Mouse (Mus musculus) kidney, adult 2 months (tissue): Measurements from ENCODE around the gene Olfr390. TPM values are rescaled to one million over a fixed set of nuclear protein-coding genes. Genes with fewer than 3 reads are reported as not detected.

ENCODE experiments used
- DNase-seq: peaks from one replicate; pipeline ENCODE4 v3.0.0; 2021
- H3K27ac ChIP-seq: fragments of 200-500 bp; 2 replicates; pipeline ENCODE4 v1.5.1; 2012; ENCODE audit warnings: low read depth, low read length, control low read depth, inconsistent platforms; ENCODE audit not compliant: insufficient read depth
- H3K27me3 ChIP-seq: fragments of 200-500 bp; replicated peaks from 2 replicates; pipeline ENCODE4 v1.6.1; 2012; ENCODE audit warnings: mild to moderate bottlenecking, moderate library complexity, low read length, inconsistent platforms; ENCODE audit not compliant: control insufficient read depth, insufficient read depth
- H3K36me3 ChIP-seq: fragments of 200-500 bp; 2 replicates; pipeline ENCODE4 v1.6.1; 2012; ENCODE audit warnings: mild to moderate bottlenecking, moderate library complexity, low read length, inconsistent platforms; ENCODE audit not compliant: control insufficient read depth, insufficient read depth
- H3K4me1 ChIP-seq: fragments of 200-500 bp; 2 replicates; pipeline ENCODE4 v1.6.1; 2011; ENCODE audit warnings: low read length; ENCODE audit not compliant: control insufficient read depth, insufficient read depth
- H3K4me3 ChIP-seq: fragments of 200-500 bp; 2 replicates; pipeline ENCODE4 v1.5.1; 2011; ENCODE audit warnings: mild to moderate bottlenecking, low read depth, low read length, control low read depth; ENCODE audit not compliant: insufficient read depth
- CTCF ChIP-seq: fragments of 200-500 bp; conservative IDR thresholded peaks from 2 replicates; pipeline ENCODE4 v1.5.1; 2011; ENCODE audit warnings: low read depth, mild to moderate bottlenecking, control low read depth, low read length, moderate library complexity, mixed read lengths; ENCODE audit not compliant: insufficient read depth, insufficient read length
- POLR2A ChIP-seq: fragments of 200-500 bp; IDR thresholded peaks from one replicate; pipeline ENCODE4 v1.6.1; 2011; ENCODE audit warnings: low read depth, low read length, control low read depth
- WGBS: fragments of 180-500 bp; shearing (Covaris S2); methylation state at CpG from one replicate; pipeline ENCODE4 v1.1.7; 2018; 5-methylcytosine and 5-hydroxymethylcytosine counted together
- polyA plus RNA-seq: library from polyadenylated mRNA; depleted of rRNA; stranded (reverse); fragments of >200 nt; gene quantifications from 2 replicates; pipeline ENCODE4 v1.2.3, GENCODE M21; 2012; rRNA removed

Olfr390 gene
- polyA plus RNA-seq = not detected in 2 replicates

DNA sequence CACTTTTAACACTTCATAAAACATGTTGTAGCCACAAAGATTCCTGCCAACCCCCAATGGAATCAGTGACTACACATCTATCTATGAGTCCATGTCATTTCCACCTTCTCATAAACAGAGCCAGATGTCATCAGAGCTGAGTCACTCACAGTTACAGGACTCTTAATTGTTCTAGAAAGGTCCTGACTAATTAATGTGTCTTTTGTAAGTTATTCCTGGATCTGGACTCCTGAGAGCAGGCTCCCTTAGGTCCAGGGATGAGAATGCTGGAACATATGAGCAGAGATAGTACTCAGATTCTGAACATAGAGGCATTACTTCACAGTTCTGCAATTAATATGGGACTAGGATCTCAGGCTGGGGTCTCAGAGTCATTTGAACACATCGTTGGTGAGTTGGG, at the start of gene Olfr390:
TSS of gene Olfr390 (plus strand) at position 301 of the 400 bp plus-strand sequence.
- no peaks in the 10 kb centered on the region for H3K4me1 ChIP-seq
- H3K27me3 ChIP-seq = no peaks in the 10 kb centered on the region
- no peak for DNase-seq
- TF ChIP-seq CTCF (no peak), POLR2A (no peak)
- H3K27ac ChIP-seq = no peak within 1 kb of the TSS
- H3K36me3 ChIP-seq = no peaks in the 10 kb centered on the region
- 64% methylated on average over 1 of the region's 1 CpGs for WGBS
- H3K4me3 ChIP-seq = no peak within 1 kb of the TSS

DNA sequence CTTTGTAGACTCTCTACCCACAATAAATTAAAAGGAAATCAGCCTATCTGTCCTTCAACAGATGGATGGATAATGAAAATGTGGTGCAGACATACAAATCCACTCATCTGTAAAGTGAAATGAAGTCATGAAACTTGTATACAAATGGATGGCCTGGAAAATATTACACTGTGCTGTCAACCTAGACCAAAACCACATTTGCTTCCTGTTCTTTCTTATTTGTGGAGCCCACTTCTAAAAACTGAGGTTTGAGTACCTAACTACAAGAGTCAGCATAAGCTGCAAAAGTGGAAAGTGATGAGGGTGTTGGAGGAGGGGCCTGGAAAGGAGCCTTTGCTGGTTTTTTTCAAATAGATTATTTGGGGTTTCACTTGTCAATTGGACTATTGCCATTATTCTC, 23.6 kb upstream of the Olfr390 start:
- Histone ChIP-seq H3K4me1 (no peaks in the 10 kb centered on the region), H3K27ac (no peak overlapping the region)

DNA sequence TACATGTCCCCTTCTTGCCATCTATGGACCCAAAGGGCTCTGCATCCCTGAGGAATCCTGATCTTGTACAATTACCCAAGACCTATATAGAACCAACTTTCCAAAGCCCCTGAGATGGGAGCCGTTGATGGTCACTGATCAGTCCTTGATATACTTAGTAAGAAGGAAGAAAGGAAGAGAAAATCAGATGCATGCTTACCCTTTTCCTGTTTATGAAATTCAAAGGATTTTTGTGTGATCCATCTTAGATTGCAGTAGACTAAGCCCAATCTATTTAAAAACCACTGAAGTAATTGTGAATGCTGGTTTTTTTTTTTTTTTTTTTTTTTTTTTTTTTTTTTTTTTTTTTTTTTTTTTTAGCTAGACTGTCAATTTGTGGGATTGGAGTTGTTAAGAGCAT, 2.2 kb upstream of the Olfr390 start, which contains the start of gene Olfr389:
TSS of gene Olfr389 (minus strand) at position 101 of the 400 bp plus-strand sequence.
- no peak for DNase-seq
- TF ChIP-seq POLR2A (no peak), CTCF (no peak)
- H3K27ac ChIP-seq = no peak within 1 kb of the TSS
- no peak within 1 kb of the TSS for H3K4me3 ChIP-seq
- H3K27me3 ChIP-seq = no peaks in the 10 kb centered on the region
- no peaks in the 10 kb centered on the region for H3K36me3 ChIP-seq
- WGBS = 86% methylated on average over 1 of the region's 1 CpGs
- no peaks in the 10 kb centered on the region for H3K4me1 ChIP-seq

More for the DNA sequence above, 23.6 kb upstream of the Olfr390 start:
- Histone ChIP-seq H3K4me3 (no peak overlapping the region), H3K27me3 (no peaks in the 10 kb centered on the region), H3K36me3 (no peaks in the 10 kb centered on the region)
- TF ChIP-seq POLR2A (no peak), CTCF (no peak)
- no peak for DNase-seq

DNA sequence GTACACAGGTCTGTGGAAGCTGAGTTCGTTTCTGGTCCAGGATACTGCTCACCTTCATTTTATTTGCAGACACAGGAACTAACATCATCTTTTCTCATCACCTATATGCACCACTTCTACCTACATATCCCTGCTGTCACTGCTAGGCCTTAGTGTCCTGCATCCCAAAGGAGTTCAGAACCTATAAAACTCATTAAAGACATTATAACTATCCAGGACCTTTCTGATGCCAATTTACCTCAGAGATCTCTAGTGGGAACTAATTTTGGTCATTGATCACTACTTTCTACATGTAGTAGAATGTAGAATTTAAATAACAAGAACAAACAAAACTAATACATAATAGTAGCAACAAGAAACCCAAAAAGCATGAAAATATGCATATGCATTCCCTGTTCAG, 20.2 kb downstream of the Olfr390 start, which contains the start of gene Olfr391-ps:
TSS of gene Olfr391-ps (minus strand) at position 101 of the 400 bp plus-strand sequence.
- WGBS = 28% methylated on average over 1 of the region's 1 CpGs
- no peaks in the 10 kb centered on the region for H3K36me3 ChIP-seq
- H3K4me1 ChIP-seq = no peaks in the 10 kb centered on the region
- DNase-seq = no peak
- H3K27ac ChIP-seq = no peak within 1 kb of the TSS
- no peaks in the 10 kb centered on the region for H3K27me3 ChIP-seq
- TF ChIP-seq POLR2A (no peak), CTCF (no peak)
- H3K4me3 ChIP-seq = no peak within 1 kb of the TSS

DNA sequence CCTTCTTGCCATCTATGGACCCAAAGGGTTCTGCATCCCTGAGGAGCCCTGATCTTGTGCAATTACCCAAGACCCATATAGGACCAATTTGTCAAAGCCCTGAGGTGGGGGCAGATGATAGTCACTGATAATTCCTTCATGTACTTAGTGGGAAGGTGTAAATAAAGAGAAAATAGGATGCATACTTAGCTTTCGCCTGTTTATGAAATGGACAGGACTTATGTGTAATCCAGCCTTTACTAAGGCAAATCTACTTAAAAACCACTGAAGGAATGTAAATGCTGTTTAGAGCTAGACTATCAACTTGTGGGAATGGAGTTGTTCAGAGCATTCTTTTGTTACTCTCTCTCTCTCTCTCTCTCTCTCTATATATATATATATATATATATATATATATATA, 34.2 kb downstream of the Olfr390 start, which contains the start of gene Olfr392:
TSS of gene Olfr392 (minus strand) at position 101 of the 400 bp plus-strand sequence.
- 100% methylated on average over 1 of the region's 1 CpGs for WGBS
- H3K4me3 ChIP-seq = no peak within 1 kb of the TSS

More for the DNA sequence above, 34.2 kb downstream of the Olfr390 start, which contains the start of gene Olfr392:
- Histone ChIP-seq H3K27me3 (no peaks in the 10 kb centered on the region), H3K27ac (no peak within 1 kb of the TSS), H3K4me1 (no peaks in the 10 kb centered on the region), H3K36me3 (no peaks in the 10 kb centered on the region)
- no peak for DNase-seq
- no peak for TF ChIP-seq POLR2A
- TF ChIP-seq CTCF = no peak

Other genes with a start within 250 kb of the Olfr390 start
- not detected in 2 replicates for gene Olfr385, start 190.0 kb upstream of the Olfr390 start, polyA plus RNA-seq
- gene Olfr384, start 184.4 kb upstream of the Olfr390 start, polyA plus RNA-seq = not detected in 2 replicates
- gene Zfp735, start 94.2 kb upstream of the Olfr390 start, polyA plus RNA-seq = not detected in 2 replicates
- gene Olfr389, start 2.3 kb upstream of the Olfr390 start, polyA plus RNA-seq = not detected in 2 replicates
- not detected in 2 replicates for gene Olfr391-ps, start 20.1 kb downstream of the Olfr390 start, polyA plus RNA-seq
- gene Olfr392, start 34.1 kb downstream of the Olfr390 start, polyA plus RNA-seq = not detected in 2 replicates
- gene Olfr393, start 68.5 kb downstream of the Olfr390 start, polyA plus RNA-seq = not detected in 2 replicates
- gene Olfr394, start 107.8 kb downstream of the Olfr390 start, polyA plus RNA-seq = not detected in 2 replicates
- not detected in 2 replicates for gene Olfr395, start 126.3 kb downstream of the Olfr390 start, polyA plus RNA-seq
- not detected in 2 replicates for gene Olfr23, start 153.7 kb downstream of the Olfr390 start, polyA plus RNA-seq
- gene Olfr397, start 177.9 kb downstream of the Olfr390 start, polyA plus RNA-seq = not detected in 2 replicates
- not detected in 2 replicates for gene Olfr398, start 207.4 kb downstream of the Olfr390 start, polyA plus RNA-seq